Mouse (Mus musculus): Measurements from ENCODE around the gene H1f0. TPM values are rescaled to one million over a fixed set of nuclear protein-coding genes. Genes with fewer than 3 reads are reported as not detected.

Gene H1f0
- 162 and 178 TPM in 2 replicates for total RNA-seq (2021)
- long read RNA-seq, experiment 1, transcript H1f0-201 (1 exons, 2,055 nt) = major isoform, 238 of 239 reads
- long read RNA-seq, experiment 1, partial matches to known transcripts = 0 of 239 reads
- long read RNA-seq, experiment 1, other reads (novel, unspliced or antisense) = 1 of 239 reads
- long read RNA-seq, experiment 2, transcript H1f0-201 (1 exons, 2,055 nt) = major isoform, 124 of 124 reads
- long read RNA-seq, experiment 2, partial matches to known transcripts = 0 of 124 reads
- long read RNA-seq, experiment 2, other reads (novel, unspliced or antisense) = 0 of 124 reads

- DNase-seq = peak; percentile 98
These were observed at the start of gene H1f0 for GRCm38 (mm10) chr15:79028237-79028738. H1f0 (plus strand) TSS chr15:79028450.

GRCm38 (mm10) chr15:78978875-78979274 lies 49.4 kb upstream of the H1f0 start:
- peak; percentile 91 for DNase-seq

- no peak for DNase-seq
These were observed 48.2 kb upstream of the H1f0 start for GRCm38 (mm10) chr15:78980084-78980483.

DNA sequence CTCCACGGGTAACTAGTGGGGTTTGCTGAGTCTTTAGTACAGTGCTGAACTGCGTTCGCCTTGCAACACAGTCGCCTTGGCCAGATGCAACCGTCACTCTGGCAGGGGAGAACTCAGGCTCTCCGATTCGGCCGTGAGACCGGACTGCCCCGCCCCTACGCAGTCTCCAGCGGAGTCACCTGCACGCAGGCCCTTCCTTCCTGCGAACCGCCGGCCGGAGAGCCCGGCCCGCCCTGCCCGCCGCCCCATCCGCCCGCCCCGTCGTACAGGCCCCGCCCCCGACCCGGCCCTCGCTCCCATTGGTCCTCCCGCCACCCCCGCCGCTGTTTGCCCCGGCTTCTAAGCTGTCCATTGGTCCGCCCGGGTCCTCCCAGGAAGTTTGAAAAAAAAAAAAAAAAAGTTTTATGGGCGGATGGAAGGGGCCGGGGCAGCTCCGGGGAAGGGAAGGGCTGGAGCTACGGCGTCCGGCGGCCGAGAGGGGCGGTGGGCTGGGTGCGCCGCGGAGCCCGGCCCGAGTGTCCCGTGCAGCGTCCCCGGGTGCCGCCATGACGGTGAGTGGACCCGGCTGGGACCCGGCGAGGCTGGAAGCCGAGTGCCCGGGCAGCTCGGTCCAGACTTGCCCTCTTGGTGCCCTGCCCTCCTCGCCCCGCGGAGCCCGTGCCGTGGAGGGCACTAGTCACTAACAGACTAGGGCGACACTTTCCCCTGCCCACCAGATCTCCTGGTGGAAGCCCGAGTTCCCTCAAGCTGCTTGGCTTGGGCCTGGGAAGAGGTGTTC lies 45.4 kb upstream of the H1f0 start:
- peak; percentile 96 for DNase-seq

- DNase-seq = peak; percentile 76
These were observed 44.6 kb upstream of the H1f0 start for GRCm38 (mm10) chr15:78983436-78984285.

GRCm38 (mm10) chr15:78984286-78984778 lies 43.9 kb upstream of the H1f0 start:
- DNase-seq = peak; percentile 23

- DNase-seq = peak; percentile 55
These were observed 41.6 kb upstream of the H1f0 start for GRCm38 (mm10) chr15:78986536-78987220.

DNA sequence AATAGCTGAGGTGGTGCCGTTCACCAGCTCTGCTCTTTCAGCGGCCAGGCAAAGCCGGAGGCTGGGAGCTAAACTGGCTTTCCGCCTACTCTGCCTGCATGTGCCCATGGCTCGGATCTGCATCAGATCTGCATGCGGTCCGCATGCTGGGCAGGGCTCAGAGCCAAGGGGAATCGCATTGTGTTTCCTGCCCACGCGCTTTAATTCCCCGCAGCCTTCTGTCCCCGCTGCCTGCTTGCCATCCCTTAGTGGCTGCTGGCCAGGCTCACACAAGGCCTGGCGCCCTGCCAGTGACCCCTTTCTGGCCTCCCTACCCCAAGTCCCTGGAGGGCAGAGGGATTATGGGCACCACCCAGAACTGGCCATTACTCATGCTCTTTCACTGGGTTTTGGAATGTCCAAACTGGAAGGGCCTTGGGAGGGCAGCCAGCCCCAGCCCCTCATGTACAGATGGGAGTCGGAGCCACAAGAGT lies 39.7 kb upstream of the H1f0 start:
- DNase-seq = peak; percentile 90

DNA sequence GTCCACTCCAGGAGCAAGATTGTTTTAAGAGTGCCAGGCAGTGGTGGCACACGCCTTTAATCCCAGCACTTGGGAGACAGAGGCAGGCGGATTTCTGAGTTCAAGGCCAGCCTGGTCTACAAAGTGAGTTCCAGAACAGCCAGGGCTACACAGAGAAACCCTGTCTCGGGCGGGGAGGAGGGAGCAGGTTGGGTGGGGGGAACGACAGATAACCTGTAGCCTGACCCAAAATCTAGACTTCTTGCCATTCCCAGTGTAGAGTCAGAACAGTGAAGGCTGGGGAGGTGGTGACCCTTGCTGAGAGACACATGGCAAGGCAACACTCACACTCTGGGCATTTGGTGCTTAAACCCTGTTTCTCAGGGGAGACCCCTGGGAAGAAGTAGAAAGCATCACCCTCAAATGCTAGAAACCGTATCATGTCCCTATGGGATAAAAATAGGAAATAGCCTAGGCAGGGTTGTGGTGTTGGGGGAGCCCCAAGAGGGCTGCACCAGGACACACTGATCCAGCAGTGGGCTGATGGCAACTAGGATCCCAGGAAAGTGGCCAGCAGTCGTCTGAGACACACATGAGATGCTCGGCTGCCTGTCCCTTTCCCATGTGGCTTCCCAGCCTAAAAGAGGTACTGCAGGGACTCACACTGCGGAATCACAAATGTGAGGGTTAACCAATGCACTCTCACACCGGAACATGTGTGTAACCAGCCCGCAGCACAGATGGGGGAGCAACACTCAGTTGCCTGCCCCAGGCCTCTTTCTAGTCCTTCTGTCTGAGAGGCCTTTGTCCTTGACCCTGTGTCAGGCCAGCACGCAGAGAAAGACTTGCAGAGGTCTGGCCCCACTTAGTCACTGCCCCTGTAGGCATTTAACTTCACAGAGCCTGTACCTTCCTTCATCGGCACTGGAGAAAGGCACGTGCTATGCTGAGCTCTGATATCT lies 38.8 kb upstream of the H1f0 start:
- peak; percentile 50 for DNase-seq

GRCm38 (mm10) chr15:78990093-78990463 lies 38.2 kb upstream of the H1f0 start:
- peak; percentile 28 for DNase-seq

- DNase-seq = peak; percentile 53
These were observed 37.2 kb upstream of the H1f0 start for GRCm38 (mm10) chr15:78990970-78991525.

GRCm38 (mm10) chr15:78992235-78992634 lies 36.0 kb upstream of the H1f0 start:
- peak; percentile 47 for DNase-seq

DNA sequence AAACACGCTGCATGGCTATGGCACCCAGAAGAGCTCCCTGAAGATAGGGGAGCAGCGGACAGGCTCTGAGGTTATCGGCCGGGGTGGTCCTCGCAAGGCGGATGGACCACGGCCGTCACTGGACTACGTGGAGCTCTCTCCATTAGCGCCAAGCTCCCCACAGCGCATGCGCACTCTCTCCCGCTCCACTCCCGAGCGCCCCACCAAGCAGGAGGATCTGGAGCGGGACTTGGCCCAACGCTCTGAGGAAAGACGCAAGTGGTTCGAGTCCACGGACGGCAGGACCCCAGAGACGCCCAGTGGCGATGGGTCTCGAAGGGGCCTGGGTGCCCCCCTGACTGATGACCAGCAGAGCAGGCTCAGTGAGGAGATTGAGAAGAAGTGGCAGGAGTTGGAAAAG lies 35.3 kb upstream of the H1f0 start:
- DNase-seq = no peak

- no peak for DNase-seq
These were observed 32.3 kb upstream of the H1f0 start for GRCm38 (mm10) chr15:78995916-78996315.

DNA sequence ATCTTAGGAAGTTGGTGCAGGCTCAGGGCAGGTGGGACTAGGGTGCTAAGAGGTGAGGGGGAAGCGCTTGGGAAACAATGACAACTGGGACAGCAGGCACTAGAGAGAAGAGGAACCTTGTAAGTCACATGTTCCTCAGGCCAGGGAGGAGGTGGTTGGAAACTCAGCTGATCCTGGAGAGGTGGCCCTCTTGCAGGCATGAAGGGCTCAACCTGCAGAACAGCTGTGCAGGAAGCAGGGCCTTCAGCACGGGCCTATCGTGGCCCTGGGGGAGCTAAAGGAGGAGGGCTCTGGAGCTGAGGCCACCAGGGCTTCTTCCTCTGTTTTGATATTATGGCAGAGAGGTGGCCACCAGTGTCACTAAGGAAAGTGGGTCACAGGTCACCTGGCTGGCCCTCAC lies 31.6 kb upstream of the H1f0 start:
- no peak for DNase-seq

- DNase-seq = no peak
These were observed 29.9 kb upstream of the H1f0 start for GRCm38 (mm10) chr15:78998348-78998747.

DNA sequence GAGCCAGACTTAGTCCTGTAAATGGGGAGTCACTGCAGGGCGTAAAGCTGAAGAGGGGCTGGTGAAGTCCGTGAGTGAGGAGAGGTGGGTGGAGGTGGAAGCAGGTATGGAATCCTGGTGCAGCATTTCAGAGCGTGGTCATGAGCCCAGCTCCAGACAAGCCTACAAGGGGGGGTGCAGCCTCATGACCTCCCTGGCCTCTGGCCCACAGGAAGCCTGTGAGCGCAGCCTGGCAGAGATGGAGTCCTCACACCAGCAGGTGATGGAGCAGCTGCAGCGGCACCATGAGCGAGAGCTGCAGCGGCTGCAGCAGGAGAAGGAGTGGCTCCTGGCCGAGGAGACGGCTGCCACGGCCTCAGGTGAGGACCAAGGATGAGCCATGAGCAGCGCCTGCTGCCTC lies 28.7 kb upstream of the H1f0 start:
- no peak for DNase-seq

DNA sequence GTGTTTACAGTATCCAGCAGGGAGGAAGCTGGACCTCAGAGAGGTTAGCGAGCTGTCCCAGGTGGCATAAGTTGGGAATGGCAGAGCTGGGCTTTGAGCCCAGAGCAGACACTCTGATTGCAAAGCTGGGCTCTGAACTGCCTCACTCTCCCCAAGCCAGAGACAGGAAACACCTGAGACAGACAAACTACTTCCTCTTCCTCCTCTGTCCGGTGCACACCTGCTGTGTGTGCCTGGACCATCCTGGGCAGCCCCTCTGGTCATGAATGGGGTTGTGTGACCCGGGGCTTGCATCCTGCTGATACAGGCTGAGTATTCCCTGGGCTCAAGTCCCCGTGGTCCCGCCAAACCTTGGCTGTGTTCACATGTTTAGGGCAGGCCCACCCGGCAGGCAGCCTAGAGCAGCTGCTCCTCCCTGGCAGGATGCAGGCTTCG lies 27.9 kb upstream of the H1f0 start:
- peak; percentile 37 for DNase-seq

- peak; percentile 44 for DNase-seq
These were observed 26.7 kb upstream of the H1f0 start for GRCm38 (mm10) chr15:79001559-79001958.

DNA sequence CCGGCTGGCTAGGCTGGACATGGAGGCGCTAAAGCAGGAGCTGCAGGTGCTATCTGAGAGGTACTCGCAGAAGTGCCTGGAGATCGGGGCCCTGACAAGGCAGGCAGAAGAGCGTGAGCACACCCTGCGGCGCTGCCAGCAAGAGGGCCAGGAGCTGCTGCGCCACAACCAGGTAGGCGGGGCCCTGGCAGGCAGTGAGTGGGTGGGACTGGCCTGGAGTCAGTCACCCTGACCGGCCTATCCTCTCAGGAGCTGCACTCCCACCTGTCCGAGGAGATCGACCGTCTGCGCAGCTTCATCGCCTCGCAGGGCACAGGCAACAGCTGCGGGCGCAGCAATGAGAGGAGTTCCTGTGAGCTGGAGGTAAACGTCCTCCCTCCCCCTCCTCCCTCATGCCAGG lies 26.2 kb upstream of the H1f0 start:
- DNase-seq = peak; percentile 84

Data from adrenal gland, postnatal 14 days (tissue).